Mouse (Mus musculus): ENCODE results near the gene Gm49673. TPM values are rescaled to one million over a fixed set of nuclear protein-coding genes. Genes with fewer than 3 reads are reported as not detected.
"Not testable (repeated sequence)": the region's sequence is repeated elsewhere in the genome, so short reads cannot be mapped to it uniquely, and the experiment has no call there.

The Gm49673 gene
- not detected in 2 replicates for total RNA-seq (2014; fragmentation: Nextera tagmentation)
- not detected in 2 replicates for total RNA-seq (2017)
- 0.19 TPM in 1 of 2 replicates, not detected in the other for polyA plus RNA-seq (2012)

GRCm38 (mm10) chr17:8147439-8148316, at the start of gene Gm49673, which contains the start of gene Rnaset2a:
TSS of gene Gm49673 (minus strand) at chr17:8147788.
TSS of gene Rnaset2a (minus strand) at chr17:8148097.
- H3K4me1 ChIP-seq (ENCODE audit: insufficient read depth, low read depth, low read length); H3K9me3 ChIP-seq (replicated peaks); DNase-seq (ENCODE audit: low spot score); H3K27me3 ChIP-seq (ENCODE audit: insufficient read depth, low read length); H3K36me3 ChIP-seq (replicated peaks): not testable (repeated sequence)
- H3K4me3 ChIP-seq (ENCODE audit: low read depth, low read length): peak within 1 kb of the TSS; percentile 69
- ATAC-seq (ENCODE audit: extremely low read depth, insufficient number of reproducible peaks, low FRiP score, poor library complexity, severe bottlenecking): peak; percentile 93

GRCm38 (mm10) chr17:8195685-8196376, 48.2 kb upstream of the Gm49673 start:
- Histone ChIP-seq H3K4me1 (ENCODE audit: insufficient read depth, low read depth, low read length) (0 out of 2 replicates have a peak, but pooled peaks cover 1% of the 10 kb centered on the region), H3K4me3 (ENCODE audit: low read depth, low read length) (no peak overlapping the region), H3K9me3 (replicated peaks) (no peaks in the 10 kb centered on the region), H3K27me3 (ENCODE audit: insufficient read depth, low read length) (no peaks in the 10 kb centered on the region), H3K36me3 (replicated peaks) (peaks cover 88% of the 10 kb centered on the region)
- no peak for ATAC-seq (ENCODE audit: extremely low read depth, insufficient number of reproducible peaks, low FRiP score, poor library complexity, severe bottlenecking)
- DNase-seq (ENCODE audit: low spot score): no peak
- TF ChIP-seq GATA2 (IDR thresholded peaks at IDR 0.05; ENCODE audit: borderline replicate concordance, low read depth, low read length) (no peak), POLR2AphosphoS5 (IDR thresholded peaks at IDR 0.05; ENCODE audit: insufficient replicate concordance, low read depth, low read length) (no peak), GATA1 (IDR thresholded peaks at IDR 0.05; ENCODE audit: borderline replicate concordance, low read length) (no peak), CTCF (IDR thresholded peaks at IDR 0.05; ENCODE audit: low read depth, low read length) (no peak), TAL1 (conservative IDR thresholded peaks at IDR 0.05; ENCODE audit: low read depth, low read length) (no peak)

- DNase-seq (ENCODE audit: low spot score): no peak
- Histone ChIP-seq H3K4me1 (ENCODE audit: insufficient read depth, low read depth, low read length) (0 out of 2 replicates have a peak, but pooled peaks cover 3% of the 10 kb centered on the region), H3K27me3 (ENCODE audit: insufficient read depth, low read length) (no peaks in the 10 kb centered on the region), H3K36me3 (replicated peaks) (peaks cover 91% of the 10 kb centered on the region), H3K9me3 (replicated peaks) (no peaks in the 10 kb centered on the region), H3K4me3 (ENCODE audit: low read depth, low read length) (no peak overlapping the region)
- no peak for ATAC-seq (ENCODE audit: extremely low read depth, insufficient number of reproducible peaks, low FRiP score, poor library complexity, severe bottlenecking)
- TF ChIP-seq GATA2 (IDR thresholded peaks at IDR 0.05; ENCODE audit: borderline replicate concordance, low read depth, low read length) (no peak), POLR2AphosphoS5 (IDR thresholded peaks at IDR 0.05; ENCODE audit: insufficient replicate concordance, low read depth, low read length) (no peak), TAL1 (conservative IDR thresholded peaks at IDR 0.05; ENCODE audit: low read depth, low read length) (no peak), GATA1 (IDR thresholded peaks at IDR 0.05; ENCODE audit: borderline replicate concordance, low read length) (no peak), CTCF (IDR thresholded peaks at IDR 0.05; ENCODE audit: low read depth, low read length) (no peak)
Measured at GRCm38 (mm10) chr17:8193678-8194077, 46.1 kb upstream of the Gm49673 start.

- Histone ChIP-seq H3K4me1 (ENCODE audit: insufficient read depth, low read depth, low read length) (peaks cover 3% of the 10 kb centered on the region; the same call in 1 of the 2 replicates), H3K4me3 (ENCODE audit: low read depth, low read length) (no peak overlapping the region), H3K36me3 (replicated peaks) (peaks cover 89% of the 10 kb centered on the region), H3K9me3 (replicated peaks) (no peaks in the 10 kb centered on the region), H3K27me3 (ENCODE audit: insufficient read depth, low read length) (no peaks in the 10 kb centered on the region)
- no peak for TF ChIP-seq TAL1 (conservative IDR thresholded peaks at IDR 0.05; ENCODE audit: low read depth, low read length)
- no peak for TF ChIP-seq POLR2AphosphoS5 (IDR thresholded peaks at IDR 0.05; ENCODE audit: insufficient replicate concordance, low read depth, low read length)
- no peak for TF ChIP-seq GATA2 (IDR thresholded peaks at IDR 0.05; ENCODE audit: borderline replicate concordance, low read depth, low read length)
- no peak for TF ChIP-seq CTCF (IDR thresholded peaks at IDR 0.05; ENCODE audit: low read depth, low read length)
- ATAC-seq (ENCODE audit: extremely low read depth, insufficient number of reproducible peaks, low FRiP score, poor library complexity, severe bottlenecking) (no peak), DNase-seq (ENCODE audit: low spot score) (no peak)
Measured at GRCm38 (mm10) chr17:8184217-8184616, 36.6 kb upstream of the Gm49673 start.

- no peak for ATAC-seq (ENCODE audit: extremely low read depth, insufficient number of reproducible peaks, low FRiP score, poor library complexity, severe bottlenecking)
- Histone ChIP-seq H3K4me3 (ENCODE audit: low read depth, low read length) (no peak overlapping the region), H3K4me1 (ENCODE audit: insufficient read depth, low read depth, low read length) (peaks cover 3% of the 10 kb centered on the region; the same call in 1 of the 2 replicates), H3K9me3 (replicated peaks) (no peaks in the 10 kb centered on the region), H3K27me3 (ENCODE audit: insufficient read depth, low read length) (no peaks in the 10 kb centered on the region), H3K36me3 (replicated peaks) (peaks cover 89% of the 10 kb centered on the region)
- TF ChIP-seq CTCF (IDR thresholded peaks at IDR 0.05; ENCODE audit: low read depth, low read length): no peak
- no peak for DNase-seq (ENCODE audit: low spot score)
Measured at GRCm38 (mm10) chr17:8183815-8184214, 36.2 kb upstream of the Gm49673 start.

GRCm38 (mm10) chr17:8177090-8177489, 29.5 kb upstream of the Gm49673 start:
- peaks cover 88% of the 10 kb centered on the region for H3K36me3 ChIP-seq (replicated peaks)
- DNase-seq (ENCODE audit: low spot score) (no peak), ATAC-seq (ENCODE audit: extremely low read depth, insufficient number of reproducible peaks, low FRiP score, poor library complexity, severe bottlenecking) (no peak)
- TF ChIP-seq CTCF (IDR thresholded peaks at IDR 0.05; ENCODE audit: low read depth, low read length) (no peak), GATA2 (IDR thresholded peaks at IDR 0.05; ENCODE audit: borderline replicate concordance, low read depth, low read length) (no peak), GATA1 (IDR thresholded peaks at IDR 0.05; ENCODE audit: borderline replicate concordance, low read length) (no peak), TAL1 (conservative IDR thresholded peaks at IDR 0.05; ENCODE audit: low read depth, low read length) (no peak), POLR2AphosphoS5 (IDR thresholded peaks at IDR 0.05; ENCODE audit: insufficient replicate concordance, low read depth, low read length) (no peak)
- no peaks in the 10 kb centered on the region for H3K9me3 ChIP-seq (replicated peaks)
- no peak overlapping the region for H3K4me3 ChIP-seq (ENCODE audit: low read depth, low read length)
- no peaks in the 10 kb centered on the region for H3K27me3 ChIP-seq (ENCODE audit: insufficient read depth, low read length)
- H3K4me1 ChIP-seq (ENCODE audit: insufficient read depth, low read depth, low read length): no peaks in the 10 kb centered on the region
